Comparison of ENCODE assay signal across 8 mouse cellular contexts in genomic region chr7:19561765-19562642, GRCm38 (mm10). TPM values are rescaled to one million over a fixed set of nuclear protein-coding genes. Genes with fewer than 3 reads are reported as not detected.
DNase-seq lines count a peak whose midpoint lies in the region; ATAC-seq lines count a peak whose summit lies in the region.

No protein-coding gene starts in this region.

- intact Hi-C loops in gastrocnemius, postnatal 14 days (cut with DNase I; ENCODE audit: low total_unique reads) = no loop called here
- intact Hi-C loops in left cerebral cortex, postnatal 10 days (cut with DNase I) = no loop called here

- DNase-seq in adrenal gland, adult 18-20 months (ENCODE audit: low spot score in 2 of 2) = peak; percentile 88
- DNase-seq in embryo, embryonic 10.5 days (ENCODE audit: low spot score) = peak; percentile 96
- peak; percentile 94 for DNase-seq in gastrocnemius, postnatal 14 days
- peak; percentile 79 to 94 for DNase-seq in left cerebral cortex, postnatal 10 days (ENCODE audit: extremely low spot score in 1 of 2, low spot score in 2 of 2)
- peak; percentile 92 to 93 for DNase-seq in right cerebral cortex, postnatal 10 days (ENCODE audit: low spot score in 2 of 2)
- peak; percentile 90 for DNase-seq in urinary bladder, postnatal 14 days (ENCODE audit: low spot score)

- peak; percentile 84 for ATAC-seq in inflammation-experienced regulatory T-cells, adult 6 months
- ATAC-seq in megakaryocyte progenitor cell, adult 5-6 weeks (replicated peaks; ENCODE audit: poor library complexity) = peak; percentile 67

RNA-seq across cellular contexts. Expression of gene Ppp1r37, which starts 0.9 kb away (rescaled TPM):
- 10 to 100 TPM; 72.8 to 73.6 TPM for total RNA-seq in adrenal gland, adult 18-20 months (2021)
- total RNA-seq in gastrocnemius, postnatal 14 days (2021) = 10 to 100 TPM; 34.4 to 34.5 TPM
- polyA plus RNA-seq in inflammation-experienced regulatory T-cells, adult 6 months (2017; shearing (Covaris generic)) = 1 to 10 TPM; 2.5 to 5.3 (median 2.8) TPM
- total RNA-seq in left cerebral cortex, postnatal 10 days (2021) = 10 to 100 TPM; 78.7 to 79.3 TPM
- total RNA-seq in megakaryocyte progenitor cell, adult 5-6 weeks (2015) = 11.0 and 11.7 TPM in 2 replicates
- total RNA-seq in megakaryocyte progenitor cell, adult 5-6 weeks (2017) = 13.4 and 18.1 TPM in 2 replicates

RNA-seq across cellular contexts. Expression of gene Zfp296, which starts 15.1 kb away (rescaled TPM):
- total RNA-seq in adrenal gland, adult 18-20 months (2021) = 1 to 10 TPM in 1 of 2 experiments, under 1 TPM in 1; 0.46 to 1.2 TPM
- under 1 TPM in 1 of 2 experiments, not detected in 1; 0.27 TPM for total RNA-seq in gastrocnemius, postnatal 14 days (2021)
- polyA plus RNA-seq in inflammation-experienced regulatory T-cells, adult 6 months (2017; shearing (Covaris generic)) = 1 to 10 TPM in 2 of 3 experiments, under 1 TPM in 1; 0.87 to 2.3 (median 2.0) TPM
- total RNA-seq in left cerebral cortex, postnatal 10 days (2021) = under 1 TPM; 0.36 to 0.45 TPM
- total RNA-seq in megakaryocyte progenitor cell, adult 5-6 weeks (2015) = 5.9 and 6.8 TPM in 2 replicates
- total RNA-seq in megakaryocyte progenitor cell, adult 5-6 weeks (2017) = 2.8 and 4.4 TPM in 2 replicates

RNA-seq across cellular contexts. Expression of gene Gemin7, which starts 15.4 kb away (rescaled TPM):
- total RNA-seq in adrenal gland, adult 18-20 months (2021) = 10 to 100 TPM; 66.7 to 85.1 TPM
- 10 to 100 TPM; 50.0 to 55.1 TPM for total RNA-seq in gastrocnemius, postnatal 14 days (2021)
- 100 to 1,000 TPM in 1 of 3 experiments, 10 to 100 TPM in 2; 77.6 to 107 (median 89.0) TPM for polyA plus RNA-seq in inflammation-experienced regulatory T-cells, adult 6 months (2017; shearing (Covaris generic))
- 10 to 100 TPM; 51.7 to 55.2 TPM for total RNA-seq in left cerebral cortex, postnatal 10 days (2021)
- total RNA-seq in megakaryocyte progenitor cell, adult 5-6 weeks (2015) = 65.5 and 73.4 TPM in 2 replicates
- 33.5 and 36.9 TPM in 2 replicates for total RNA-seq in megakaryocyte progenitor cell, adult 5-6 weeks (2017)

RNA-seq across cellular contexts. Expression of gene Clasrp, which starts 42.3 kb away (rescaled TPM):
- total RNA-seq in adrenal gland, adult 18-20 months (2021) = 10 to 100 TPM; 36.5 to 36.9 TPM
- 10 to 100 TPM; 10.6 to 12.0 TPM for total RNA-seq in gastrocnemius, postnatal 14 days (2021)
- polyA plus RNA-seq in inflammation-experienced regulatory T-cells, adult 6 months (2017; shearing (Covaris generic)) = 10 to 100 TPM in 1 of 3 experiments, 1 to 10 TPM in 2; 8.1 to 10.8 (median 9.8) TPM
- 10 to 100 TPM; 78.0 to 81.5 TPM for total RNA-seq in left cerebral cortex, postnatal 10 days (2021)
- total RNA-seq in megakaryocyte progenitor cell, adult 5-6 weeks (2015) = 9.6 and 11.7 TPM in 2 replicates
- 30.2 and 32.6 TPM in 2 replicates for total RNA-seq in megakaryocyte progenitor cell, adult 5-6 weeks (2017)

RNA-seq across cellular contexts. Expression of gene Nkpd1, which starts 44.4 kb away (rescaled TPM):
- total RNA-seq in adrenal gland, adult 18-20 months (2021) = under 1 TPM in 1 of 2 experiments, not detected in 1; 0.17 TPM
- not detected for total RNA-seq in gastrocnemius, postnatal 14 days (2021)
- polyA plus RNA-seq in inflammation-experienced regulatory T-cells, adult 6 months (2017; shearing (Covaris generic)) = not detected
- total RNA-seq in left cerebral cortex, postnatal 10 days (2021) = under 1 TPM; 0.49 to 0.94 TPM
- total RNA-seq in megakaryocyte progenitor cell, adult 5-6 weeks (2015) = not detected in 2 replicates
- total RNA-seq in megakaryocyte progenitor cell, adult 5-6 weeks (2017) = 0.17 and 0.34 TPM in 2 replicates

Comparison
In these comparisons a context has a peak if more than half of its experiments do, and no peak if none do; other contexts are left out.
1. Peak in every context shown above with its lines: DNase-seq and ATAC-seq.